In the genomic region with DNA sequence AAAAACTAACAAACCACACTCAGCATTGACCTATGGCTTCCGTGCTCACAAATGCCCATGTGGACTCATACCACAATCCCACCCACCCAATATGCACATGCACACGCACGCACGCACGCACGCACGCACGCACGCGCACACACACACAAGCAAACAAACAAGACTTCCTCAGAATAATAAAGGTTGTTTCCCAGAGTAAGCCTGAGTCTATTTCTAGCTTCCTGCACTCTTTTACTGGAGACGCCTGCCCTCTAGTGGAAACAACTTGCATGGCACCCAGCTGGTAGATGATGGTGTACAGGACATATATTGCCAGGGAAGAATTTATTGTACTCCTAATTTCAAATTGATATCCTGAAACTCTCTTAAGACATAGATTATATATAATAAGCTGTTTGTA, we compare ENCODE assay signal across 8 mouse cellular contexts. TPM values are rescaled to one million over a fixed set of nuclear protein-coding genes. Genes with fewer than 3 reads are reported as not detected.
A peak's percentile ranks its signal among the peaks of the same experiment; 100 is the strongest.
DNase-seq lines count a peak whose midpoint lies in the region; ATAC-seq and TF ChIP-seq lines count a peak whose summit lies in the region.

No protein-coding gene starts in this region.

- DNase-seq in adrenal gland, adult 2 months = peak; percentile 60
- peak; percentile 29 for DNase-seq in gastrocnemius, postnatal 14 days
- DNase-seq in left cerebral cortex, postnatal 14 days (ENCODE audit: low spot score in 2 of 2) = peak; percentile 90 to 92
- peak; percentile 96 for DNase-seq in midbrain, embryonic 11.5 days (ENCODE audit: low spot score, missing footprints)
- DNase-seq in skeletal muscle tissue, adult 2 months (ENCODE audit: low read depth, low spot score) = peak; percentile 16

- H3K27me3 ChIP-seq in intestine, embryonic 16.5 days (replicated peaks; ENCODE audit: control insufficient read depth, insufficient read depth, low read length) = no peaks in the 10 kb centered on the region
- no peaks in the 10 kb centered on the region for H3K27me3 ChIP-seq in midbrain, embryonic 11.5 days (ENCODE audit: control insufficient read depth, insufficient read depth, low read length)

- peak; percentile 79 for TF ChIP-seq CTCF in cortical plate, adult 2 months (IDR thresholded peaks at IDR 0.05; ENCODE audit: extremely low read depth, insufficient read depth, low read length)

- H3K36me3 ChIP-seq in intestine, embryonic 16.5 days (ENCODE audit: control insufficient read depth, insufficient read depth, low read length) = no peaks in the 10 kb centered on the region
- H3K36me3 ChIP-seq in midbrain, embryonic 11.5 days (ENCODE audit: control insufficient read depth, insufficient read depth, low read length) = no peaks in the 10 kb centered on the region

- H3K27ac ChIP-seq in cortical plate, adult 2 months (ENCODE audit: insufficient read depth, low read length) = no peak overlapping the region
- H3K27ac ChIP-seq in intestine, embryonic 16.5 days (ENCODE audit: low read length) = no peak overlapping the region
- no peak overlapping the region for H3K27ac ChIP-seq in midbrain, embryonic 11.5 days (ENCODE audit: low read depth, low read length)

- no peak overlapping the region for H3K9ac ChIP-seq in intestine, embryonic 16.5 days (ENCODE audit: low read depth, low read length)
- H3K9ac ChIP-seq in midbrain, embryonic 11.5 days (ENCODE audit: low read length) = no peak overlapping the region

- intact Hi-C loops in gastrocnemius, postnatal 14 days (cut with DNase I; ENCODE audit: low total_unique reads) = no loop called here
- intact Hi-C loops in left cerebral cortex, postnatal 14 days (cut with DNase I) = loop anchor here (5.0 kb wide), 4 partner anchors 81 to 469 kb away; no protein-coding TSS in a partner anchor

- no peaks in the 10 kb centered on the region for H3K9me3 ChIP-seq in intestine, embryonic 16.5 days (ENCODE audit: control insufficient read depth, low read length)
- no peaks in the 10 kb centered on the region for H3K9me3 ChIP-seq in midbrain, embryonic 11.5 days (ENCODE audit: control insufficient read depth, low read length)

- TF ChIP-seq POLR2A in cortical plate, adult 2 months (IDR thresholded peaks at IDR 0.05; ENCODE audit: extremely low read depth, insufficient read depth, low read length) = no peak

- H3K4me2 ChIP-seq in intestine, embryonic 16.5 days (ENCODE audit: low read depth, low read length) = 0 out of 2 replicates have a peak overlapping the region, but pooled peaks have one; percentile 25
- H3K4me2 ChIP-seq in midbrain, embryonic 11.5 days = no peak overlapping the region

- H3K4me1 ChIP-seq in cortical plate, adult 2 months (ENCODE audit: control insufficient read depth, insufficient read depth, low read length) = no peaks in the 10 kb centered on the region
- H3K4me1 ChIP-seq in intestine, embryonic 16.5 days (ENCODE audit: control insufficient read depth, insufficient read depth, low read length) = no peaks in the 10 kb centered on the region
- H3K4me1 ChIP-seq in midbrain, embryonic 11.5 days (ENCODE audit: control insufficient read depth, insufficient read depth, low read length) = no peaks in the 10 kb centered on the region

- 21% methylated on average over 11 of the region's 11 CpGs for WGBS in intestine, embryonic 16.5 days
- WGBS in midbrain, embryonic 11.5 days = 31% methylated on average over 11 of the region's 11 CpGs

- peak; percentile 81 for ATAC-seq in intestine, embryonic 16.5 days
- peak; percentile 90 for ATAC-seq in midbrain, embryonic 11.5 days (ENCODE audit: low FRiP score)
- ATAC-seq in inflammation-experienced regulatory T-cells, adult 6 months = no peak

- H3K4me3 ChIP-seq in cortical plate, adult 2 months (ENCODE audit: insufficient read depth, low read length) = no peak overlapping the region
- no peak overlapping the region for H3K4me3 ChIP-seq in intestine, embryonic 16.5 days (ENCODE audit: low read length)
- no peak overlapping the region for H3K4me3 ChIP-seq in midbrain, embryonic 11.5 days (ENCODE audit: low read depth, low read length)

RNA-seq across cellular contexts. Expression of gene Serpinb2, which starts 29.8 kb away (rescaled TPM):
- under 1 TPM; 0.41 to 0.72 TPM for total RNA-seq in adrenal gland, adult 2 months (2021)
- not detected in 2 replicates for polyA plus RNA-seq in adrenal gland, adult 2 months (2012; rRNA removed)
- not detected in 2 replicates for polyA plus RNA-seq in cortical plate, adult 2 months (2012; rRNA removed)
- total RNA-seq in gastrocnemius, postnatal 14 days (2021) = not detected
- 0.12 TPM in 1 of 2 replicates, not detected in the other for polyA plus RNA-seq in intestine, embryonic 16.5 days (2015; fragmentation: Nextera tagmentation; extraction: Ambion mirVana)
- total RNA-seq in left cerebral cortex, postnatal 14 days (2021) = under 1 TPM in 1 of 2 experiments, not detected in 1; 0.38 TPM
- polyA plus RNA-seq in midbrain, embryonic 11.5 days (2014; fragmentation: Nextera tagmentation; extraction: Ambion mirVana) = 0.42 and 0.43 TPM in 2 replicates
- polyA plus RNA-seq in inflammation-experienced regulatory T-cells, adult 6 months (2017; shearing (Covaris generic)) = not detected

Comparison
In these comparisons a context has a peak if more than half of its experiments do, and no peak if none do; other contexts are left out.
1. DNase-seq: peak in every context shown above with its lines; median percentile 96 in midbrain, embryonic 11.5 days; 91 in left cerebral cortex, postnatal 14 days; 60 in adrenal gland, adult 2 months; 29 in gastrocnemius, postnatal 14 days; 16 in skeletal muscle tissue, adult 2 months.